Mouse (Mus musculus) frontal cortex, adult (tissue): ENCODE measurements at regions not wholly inside any gene's neighbourhood (a gene's known extent, or its start where the extent isn't known, plus 50 kb on each side); places are given as distances from the start of the nearest gene placed in this dataset.
"Not testable (repeated sequence)": the region's sequence is repeated elsewhere in the genome, so short reads cannot be mapped to it uniquely, and the experiment has no call there.

Source experiments
- ATAC-seq: cut with Nextera tagmentation; 2 replicates; pipeline ENCODE4 v1.9.2; 2017; ENCODE audit warnings: mild to moderate bottlenecking, moderate library complexity, mixed read lengths; ENCODE audit not compliant: low TSS enrichment

- ATAC-seq, result no peak
Measured at GRCm38 (mm10) chr12:98144464-98144863, 114.8 kb downstream of the Galc start.

- no peak for ATAC-seq
Measured at GRCm38 (mm10) chr12:98143170-98143569, 116.1 kb downstream of the Galc start.

- not testable (repeated sequence) for ATAC-seq
Measured at GRCm38 (mm10) chr12:98139906-98140305, 119.4 kb downstream of the Galc start.

- peak; percentile 77 for ATAC-seq
Measured at GRCm38 (mm10) chr12:98131276-98131675, 128.0 kb downstream of the Galc start.

- no peak for ATAC-seq
Measured at GRCm38 (mm10) chr12:98123541-98123940, 135.7 kb downstream of the Galc start.

GRCm38 (mm10) chr12:98108039-98108438 lies 151.2 kb downstream of the Galc start:
- ATAC-seq, result peak; percentile 16; the same call in 1 of the 2 replicates

GRCm38 (mm10) chr12:98106789-98107684 lies 152.2 kb downstream of the Galc start:
- ATAC-seq, result peak; percentile 64

GRCm38 (mm10) chr12:98106151-98106788 lies 153.0 kb downstream of the Galc start:
- ATAC-seq, result peak; percentile 95

- no peak for ATAC-seq
Measured at GRCm38 (mm10) chr12:98105749-98106148, 153.5 kb downstream of the Galc start.

- no peak for ATAC-seq
Measured at GRCm38 (mm10) chr12:98090171-98090570, 169.1 kb downstream of the Galc start.

GRCm38 (mm10) chr12:98078351-98078750 lies 180.9 kb downstream of the Galc start:
- no peak for ATAC-seq

- ATAC-seq, result no peak
Measured at GRCm38 (mm10) chr12:98075580-98075979, 183.7 kb downstream of the Galc start.

- ATAC-seq, result no peak
Measured at GRCm38 (mm10) chr12:98069110-98069509, 190.1 kb downstream of the Galc start.

- no peak for ATAC-seq
Measured at GRCm38 (mm10) chr12:98059419-98060180, 199.7 kb downstream of the Galc start.

- no peak for ATAC-seq
Measured at GRCm38 (mm10) chr12:98058977-98059376, 200.3 kb downstream of the Galc start.

- ATAC-seq, result no peak
Measured at GRCm38 (mm10) chr12:98050934-98051333, 208.3 kb downstream of the Galc start.

GRCm38 (mm10) chr12:98050500-98050899 lies 208.8 kb downstream of the Galc start:
- ATAC-seq, result no peak

GRCm38 (mm10) chr12:98050057-98050456 lies 209.2 kb downstream of the Galc start:
- no peak for ATAC-seq

- ATAC-seq, result no peak
Measured at GRCm38 (mm10) chr12:98047765-98048164, 211.5 kb downstream of the Galc start.

- peak; percentile 73 for ATAC-seq
Measured at GRCm38 (mm10) chr12:98046459-98047440, 212.5 kb downstream of the Galc start.
